Mouse (Mus musculus) C2C12 (cell line): ENCODE results near the gene Sgo1. TPM values are rescaled to one million over a fixed set of nuclear protein-coding genes. Genes with fewer than 3 reads are reported as not detected.
"Not testable (repeated sequence)": the region's sequence is repeated elsewhere in the genome, so short reads cannot be mapped to it uniquely, and the experiment has no call there.

Experiments used
- H3K27me3 ChIP-seq: one replicate; pipeline ENCODE4 v1.6.1; 2011; ENCODE audit not compliant: control insufficient read depth, insufficient read depth, insufficient read length
- H3K36me3 ChIP-seq: one replicate; pipeline ENCODE4 v1.6.1; 2011; ENCODE audit not compliant: control insufficient read depth, insufficient read depth
- H3K4me3 ChIP-seq: one replicate; pipeline ENCODE4 v1.5.1; 2011; ENCODE audit warnings: mild to moderate bottlenecking, control low read depth; ENCODE audit not compliant: poor library complexity, insufficient read depth, severe bottlenecking
- H3K79me2 ChIP-seq: one replicate; pipeline ENCODE4 v1.6.1; 2011; ENCODE audit not compliant: control insufficient read depth, insufficient read depth
- H3K79me3 ChIP-seq: one replicate; pipeline ENCODE4 v1.6.1; 2011; ENCODE audit warnings: low read depth, control low read depth
- H3ac ChIP-seq: one replicate; pipeline ENCODE3; 2011; ENCODE audit warnings: low read depth; ENCODE audit not compliant: control insufficient read depth, insufficient read length
- CEBPB ChIP-seq: IDR thresholded peaks from one replicate; pipeline ENCODE4 v1.6.1; 2011; ENCODE audit warnings: low read depth, mild to moderate bottlenecking, control low read depth, moderate library complexity
- CTCF ChIP-seq: IDR thresholded peaks from one replicate; pipeline ENCODE4 v1.5.1; 2011; ENCODE audit not compliant: control insufficient read depth, insufficient read depth, insufficient read length
- FOSL1 ChIP-seq: IDR thresholded peaks from one replicate; pipeline ENCODE4 v1.8.0; 2011; ENCODE audit warnings: mild to moderate bottlenecking, low read length; ENCODE audit not compliant: poor library complexity, insufficient read depth, severe bottlenecking
- MAX ChIP-seq: IDR thresholded peaks from one replicate; pipeline ENCODE4 v1.6.1; 2011; ENCODE audit warnings: mild to moderate bottlenecking, control low read depth
- MYOD1 ChIP-seq: IDR thresholded peaks from one replicate; pipeline ENCODE4 v1.6.1; 2011; ENCODE audit warnings: low read depth; ENCODE audit not compliant: control insufficient read depth, insufficient read length
- MYOG ChIP-seq: IDR thresholded peaks from one replicate; pipeline ENCODE4 v1.6.1; 2011; ENCODE audit not compliant: control insufficient read depth, insufficient read length; ENCODE audit errors: extremely low read depth
- USF1 ChIP-seq: IDR thresholded peaks from one replicate; pipeline ENCODE4 v1.6.1; 2011; ENCODE audit warnings: low read depth, mild to moderate bottlenecking, control low read depth, moderate library complexity
- long read RNA-seq, 2 experiments: library from polyadenylated mRNA; unstranded; transcript quantifications; one replicate each; pipeline ENCODE4 v2.0.0; 2019 to 2020
- polyA plus RNA-seq: library from polyadenylated mRNA; unstranded; fragments of >200 nt; fragmentation: generic; extraction: Trizol; gene quantifications from one replicate; pipeline ENCODE4 v1.2.1, GENCODE M21; 2012; ENCODE audit warnings: missing spikeins

The Sgo1 gene
- 7.1 TPM for polyA plus RNA-seq
- long read RNA-seq, experiment 1, transcript Sgo1-201 (9 exons, 3,628 nt) = major isoform, 11 of 20 reads
- long read RNA-seq, experiment 1, partial matches to known transcripts = 7 of 20 reads
- long read RNA-seq, experiment 1, other reads (novel, unspliced or antisense) = 2 of 20 reads
- long read RNA-seq, experiment 2, transcript Sgo1-201 (9 exons, 3,628 nt) = major isoform, 78 of 95 reads
- long read RNA-seq, experiment 2, partial matches to known transcripts = 5 of 95 reads
- long read RNA-seq, experiment 2, other reads (novel, unspliced or antisense) = 11 of 95 reads

GRCm38 (mm10) chr17:53688877-53689802 is at the start of gene Sgo1:
Gene Sgo1, minus strand, starts transcription at chr17:53689333.
- H3K27me3 ChIP-seq = no peaks in the 10 kb centered on the region
- peaks cover 48% of the 10 kb centered on the region for H3K79me2 ChIP-seq
- peaks cover 29% of the 10 kb centered on the region for H3K36me3 ChIP-seq
- peak; percentile 98 for TF ChIP-seq USF1
- TF ChIP-seq MYOD1 = no peak
- TF ChIP-seq CTCF = peak; percentile 36
- peaks cover 40% of the 10 kb centered on the region for H3K79me3 ChIP-seq
- peak within 1 kb of the TSS; percentile 66 for H3K4me3 ChIP-seq
- peak within 1 kb of the TSS; percentile 88 for H3ac ChIP-seq

GRCm38 (mm10) chr17:53718916-53719315 is 29.8 kb upstream of the Sgo1 start:
- not testable (repeated sequence) for H3K4me3 ChIP-seq, H3ac ChIP-seq, H3K79me3 ChIP-seq, H3K27me3 ChIP-seq, H3K79me2 ChIP-seq, H3K36me3 ChIP-seq

GRCm38 (mm10) chr17:53718474-53718873 is 29.3 kb upstream of the Sgo1 start:
- H3K79me3 ChIP-seq = no peaks in the 10 kb centered on the region
- no peak overlapping the region for H3ac ChIP-seq
- no peaks in the 10 kb centered on the region for H3K79me2 ChIP-seq
- TF ChIP-seq USF1 = no peak
- TF ChIP-seq CEBPB = no peak
- no peak for TF ChIP-seq FOSL1
- no peak for TF ChIP-seq MYOD1
- H3K27me3 ChIP-seq = no peaks in the 10 kb centered on the region
- H3K4me3 ChIP-seq = no peak overlapping the region
- no peaks in the 10 kb centered on the region for H3K36me3 ChIP-seq

- not testable (repeated sequence) for H3K79me2 ChIP-seq, H3K36me3 ChIP-seq, H3K79me3 ChIP-seq, H3ac ChIP-seq, H3K27me3 ChIP-seq, H3K4me3 ChIP-seq
Observed at GRCm38 (mm10) chr17:53715161-53715560, 26.0 kb upstream of the Sgo1 start.

- no peak overlapping the region for H3ac ChIP-seq
- no peaks in the 10 kb centered on the region for H3K79me3 ChIP-seq
- no peak overlapping the region for H3K4me3 ChIP-seq
- TF ChIP-seq MYOG (no peak), CTCF (no peak), FOSL1 (no peak), MAX (no peak), CEBPB (no peak), USF1 (no peak), MYOD1 (no peak)
- H3K79me2 ChIP-seq = no peaks in the 10 kb centered on the region
- no peaks in the 10 kb centered on the region for H3K36me3 ChIP-seq
- no peaks in the 10 kb centered on the region for H3K27me3 ChIP-seq
Observed at GRCm38 (mm10) chr17:53714453-53714852, 25.3 kb upstream of the Sgo1 start.

GRCm38 (mm10) chr17:53697521-53697920 is 8.4 kb upstream of the Sgo1 start:
- not testable (repeated sequence) for H3K79me2 ChIP-seq, H3K36me3 ChIP-seq, H3K79me3 ChIP-seq, H3K4me3 ChIP-seq, H3ac ChIP-seq, H3K27me3 ChIP-seq
